Mouse (Mus musculus) forebrain, embryonic 13.5 days (tissue): Measurements from ENCODE around the gene Lce1m. TPM values are rescaled to one million over a fixed set of nuclear protein-coding genes. Genes with fewer than 3 reads are reported as not detected.
A peak's percentile ranks its signal among the peaks of the same experiment; 100 is the strongest.
"Not testable (repeated sequence)": the region's sequence is repeated elsewhere in the genome, so short reads cannot be mapped to it uniquely, and the experiment has no call there.

ENCODE experiments used
- ATAC-seq: fragments of 200-750 bp; cut with Nextera tagmentation; 2 replicates; pipeline ENCODE4 v1.8.0; 2017
- H3K27ac ChIP-seq: fragments of 300-500 bp; sonication (generic); 2 replicates; pipeline ENCODE4 v1.5.1; 2015; ENCODE audit warnings: inconsistent platforms, mild to moderate bottlenecking, moderate library complexity
- H3K27me3 ChIP-seq: fragments of 300-500 bp; sonication (generic); 2 replicates; pipeline ENCODE4 v1.6.1; 2015; ENCODE audit warnings: mild to moderate bottlenecking, inconsistent platforms
- H3K36me3 ChIP-seq: fragments of 300-500 bp; sonication (generic); 2 replicates; pipeline ENCODE4 v1.6.1; 2015; ENCODE audit warnings: mild to moderate bottlenecking, inconsistent platforms; ENCODE audit not compliant: poor library complexity, severe bottlenecking
- H3K4me1 ChIP-seq: fragments of 300-500 bp; sonication (generic); 2 replicates; pipeline ENCODE4 v1.6.1; 2015; ENCODE audit warnings: inconsistent platforms
- H3K4me2 ChIP-seq: fragments of 300-500 bp; sonication (generic); 2 replicates; pipeline ENCODE4 v1.6.1; 2015; ENCODE audit warnings: inconsistent platforms, mild to moderate bottlenecking, moderate library complexity
- H3K4me3 ChIP-seq: fragments of 300-500 bp; sonication (generic); 2 replicates; pipeline ENCODE4 v1.5.1; 2015; ENCODE audit warnings: mild to moderate bottlenecking, inconsistent platforms
- H3K9ac ChIP-seq: fragments of 300-500 bp; sonication (generic); 2 replicates; pipeline ENCODE4 v1.6.1; 2015; ENCODE audit warnings: mild to moderate bottlenecking, inconsistent platforms
- H3K9me3 ChIP-seq: fragments of 300-500 bp; sonication (generic); replicated peaks from 2 replicates; pipeline ENCODE4 v1.6.1; 2016; ENCODE audit warnings: inconsistent platforms
- WGBS: fragments of 180-500 bp; shearing (Covaris S2); methylation state at CpG from one replicate; pipeline ENCODE4 v1.1.7; 2015; 5-methylcytosine and 5-hydroxymethylcytosine counted together
- polyA plus RNA-seq: library from polyadenylated mRNA; unstranded; fragments of >200 nt; fragmentation: Nextera tagmentation; extraction: Ambion mirVana; gene quantifications from 2 replicates; pipeline ENCODE4 v1.2.1, GENCODE M21; 2015

Lce1m gene
- polyA plus RNA-seq = not detected in 2 replicates

- WGBS = 96% methylated on average over 2 of the region's 2 CpGs
- Histone ChIP-seq H3K9ac (no peak within 1 kb of the TSS), H3K27ac (no peak within 1 kb of the TSS)
These were observed at the start of gene Lce1m for GRCm38 (mm10) chr3:93018960-93019359. Lce1m (minus strand) TSS chr3:93019060.

GRCm38 (mm10) chr3:93068523-93068922 is 49.7 kb upstream of the Lce1m start, which contains the start of gene Gm4858:
Gm4858 (plus strand) TSS chr3:93068823.
- H3K9me3 ChIP-seq = not testable (repeated sequence)

More at GRCm38 (mm10) chr3:93018960-93019359, at the start of gene Lce1m:
- Histone ChIP-seq H3K4me1 (peaks cover 2% of the 10 kb centered on the region; the same call in 1 of the 2 replicates), H3K27me3 (no peaks in the 10 kb centered on the region), H3K4me3 (no peak within 1 kb of the TSS), H3K36me3 (no peaks in the 10 kb centered on the region), H3K9me3 (no peaks in the 10 kb centered on the region), H3K4me2 (no peak within 1 kb of the TSS)
- no peak for ATAC-seq

GRCm38 (mm10) chr3:93052826-93053474 is 34.1 kb upstream of the Lce1m start:
- Histone ChIP-seq H3K9me3 (no peaks in the 10 kb centered on the region), H3K9ac (no peak overlapping the region), H3K27me3 (no peaks in the 10 kb centered on the region), H3K4me2 (no peak overlapping the region), H3K4me3 (no peak overlapping the region), H3K27ac (no peak overlapping the region), H3K36me3 (no peaks in the 10 kb centered on the region), H3K4me1 (no peaks in the 10 kb centered on the region)
- no peak for ATAC-seq
- 59% methylated on average over 10 of the region's 10 CpGs for WGBS

More at GRCm38 (mm10) chr3:93068523-93068922, 49.7 kb upstream of the Lce1m start, which contains the start of gene Gm4858:
- not testable (repeated sequence) for H3K36me3 ChIP-seq, H3K4me1 ChIP-seq, H3K4me3 ChIP-seq, ATAC-seq, H3K9ac ChIP-seq, H3K4me2 ChIP-seq, H3K27ac ChIP-seq, H3K27me3 ChIP-seq

GRCm38 (mm10) chr3:93050182-93050581 is 31.3 kb upstream of the Lce1m start:
- Histone ChIP-seq H3K27me3 (no peaks in the 10 kb centered on the region), H3K4me2 (no peak overlapping the region), H3K4me3 (no peak overlapping the region), H3K4me1 (no peaks in the 10 kb centered on the region), H3K9ac (no peak overlapping the region), H3K27ac (no peak overlapping the region), H3K9me3 (no peaks in the 10 kb centered on the region), H3K36me3 (no peaks in the 10 kb centered on the region)
- no peak for ATAC-seq
- 84% methylated on average over 1 of the region's 1 CpGs for WGBS

- no peak overlapping the region for H3K4me3 ChIP-seq
- no peak overlapping the region for H3K4me2 ChIP-seq
- peak; percentile 92 for ATAC-seq
- no peaks in the 10 kb centered on the region for H3K36me3 ChIP-seq
- H3K27ac ChIP-seq = no peak overlapping the region
- H3K9ac ChIP-seq = no peak overlapping the region
- WGBS = 54% methylated on average over 5 of the region's 5 CpGs
- H3K9me3 ChIP-seq = no peaks in the 10 kb centered on the region
- H3K4me1 ChIP-seq = no peaks in the 10 kb centered on the region
- no peaks in the 10 kb centered on the region for H3K27me3 ChIP-seq
These were observed 12.6 kb upstream of the Lce1m start for GRCm38 (mm10) chr3:93031450-93031849.

GRCm38 (mm10) chr3:93025486-93025885 is 6.6 kb upstream of the Lce1m start:
- Histone ChIP-seq H3K27ac (no peak overlapping the region), H3K9me3 (no peaks in the 10 kb centered on the region), H3K4me2 (no peak overlapping the region), H3K4me1 (no peaks in the 10 kb centered on the region), H3K36me3 (no peaks in the 10 kb centered on the region), H3K9ac (no peak overlapping the region), H3K4me3 (no peak overlapping the region), H3K27me3 (no peaks in the 10 kb centered on the region)
- ATAC-seq = no peak
- WGBS = 85% methylated on average over 2 of the region's 2 CpGs

- WGBS = 84% methylated on average over 3 of the region's 3 CpGs
- no peak for ATAC-seq
- Histone ChIP-seq H3K4me2 (no peak overlapping the region), H3K36me3 (no peaks in the 10 kb centered on the region), H3K27me3 (no peaks in the 10 kb centered on the region), H3K9ac (no peak overlapping the region), H3K4me1 (no peaks in the 10 kb centered on the region), H3K9me3 (no peaks in the 10 kb centered on the region), H3K4me3 (no peak overlapping the region), H3K27ac (no peak overlapping the region)
These were observed 4.7 kb upstream of the Lce1m start for GRCm38 (mm10) chr3:93023411-93024184.

GRCm38 (mm10) chr3:93021171-93021570 is 2.3 kb upstream of the Lce1m start:
- no peaks in the 10 kb centered on the region for H3K4me1 ChIP-seq
- H3K9me3 ChIP-seq = no peaks in the 10 kb centered on the region
- WGBS = 98% methylated on average over 1 of the region's 1 CpGs
- no peak overlapping the region for H3K4me2 ChIP-seq
- H3K4me3 ChIP-seq = no peak overlapping the region
- no peaks in the 10 kb centered on the region for H3K36me3 ChIP-seq
- H3K27ac ChIP-seq = no peak overlapping the region
- H3K27me3 ChIP-seq = no peaks in the 10 kb centered on the region
- ATAC-seq = no peak
- H3K9ac ChIP-seq = no peak overlapping the region

GRCm38 (mm10) chr3:93015460-93016104 is 3.3 kb downstream of the Lce1m start, which contains the start of gene Crct1:
Crct1 (minus strand) TSS chr3:93015687.
- peaks cover 3% of the 10 kb centered on the region; the same call in 1 of the 2 replicates for H3K4me1 ChIP-seq
- H3K9me3 ChIP-seq = no peaks in the 10 kb centered on the region
- H3K36me3 ChIP-seq = no peaks in the 10 kb centered on the region
- H3K27me3 ChIP-seq = no peaks in the 10 kb centered on the region
- no peak within 1 kb of the TSS; the same call in 1 of the 2 replicates for H3K27ac ChIP-seq
- WGBS = 53% methylated on average over 4 of the region's 4 CpGs
- H3K4me2 ChIP-seq = peak within 1 kb of the TSS; percentile 82
- H3K9ac ChIP-seq = peak within 1 kb of the TSS; percentile 67
- ATAC-seq = no peak
- H3K4me3 ChIP-seq = peak within 1 kb of the TSS; percentile 49

GRCm38 (mm10) chr3:93014871-93015270 is 4.0 kb downstream of the Lce1m start:
- Histone ChIP-seq H3K36me3 (no peaks in the 10 kb centered on the region), H3K9ac (peak overlapping the region; percentile 67), H3K4me2 (peak overlapping the region; percentile 82), H3K9me3 (no peaks in the 10 kb centered on the region), H3K27ac (no peak overlapping the region), H3K4me3 (peak overlapping the region; percentile 49), H3K4me1 (peaks cover 3% of the 10 kb centered on the region; the same call in 1 of the 2 replicates), H3K27me3 (no peaks in the 10 kb centered on the region)
- ATAC-seq = peak; percentile 46; the same call in 1 of the 2 replicates
- 20% methylated on average over 5 of the region's 5 CpGs for WGBS

GRCm38 (mm10) chr3:93014378-93014801 is 4.5 kb downstream of the Lce1m start:
- Histone ChIP-seq H3K9ac (peak overlapping the region; percentile 67), H3K4me2 (peak overlapping the region; percentile 82), H3K27ac (no peak overlapping the region; the same call in 1 of the 2 replicates), H3K9me3 (no peaks in the 10 kb centered on the region), H3K4me3 (peak overlapping the region; percentile 49), H3K36me3 (no peaks in the 10 kb centered on the region), H3K4me1 (peaks cover 3% of the 10 kb centered on the region; the same call in 1 of the 2 replicates), H3K27me3 (no peaks in the 10 kb centered on the region)
- WGBS = under 1% methylated on average over 24 of the region's 24 CpGs
- ATAC-seq = peak; percentile 94

- H3K4me1 ChIP-seq = peaks cover 4% of the 10 kb centered on the region; the same call in 1 of the 2 replicates
- no peak overlapping the region for H3K4me2 ChIP-seq
- no peak overlapping the region for H3K4me3 ChIP-seq
- H3K36me3 ChIP-seq = no peaks in the 10 kb centered on the region
- H3K9me3 ChIP-seq = no peaks in the 10 kb centered on the region
- peak; percentile 57; the same call in 1 of the 2 replicates for ATAC-seq
- no peak overlapping the region for H3K27ac ChIP-seq
- no peaks in the 10 kb centered on the region for H3K27me3 ChIP-seq
- H3K9ac ChIP-seq = no peak overlapping the region
- WGBS = 41% methylated on average over 4 of the region's 4 CpGs
These were observed 16.0 kb downstream of the Lce1m start for GRCm38 (mm10) chr3:93002843-93003242.
